Mouse (Mus musculus) myocyte (in vitro differentiated cells): ENCODE results near the gene Bdh1. TPM values are rescaled to one million over a fixed set of nuclear protein-coding genes. Genes with fewer than 3 reads are reported as not detected.

ENCODE experiments used
- H3K27me3 ChIP-seq: one replicate; pipeline ENCODE4 v1.6.1; 2011; ENCODE audit not compliant: control insufficient read depth, insufficient read depth, insufficient read length
- H3K36me3 ChIP-seq: one replicate; pipeline ENCODE4 v1.6.1; 2011; ENCODE audit not compliant: control insufficient read depth, insufficient read depth
- H3K4me2 ChIP-seq: one replicate; pipeline ENCODE4 v1.6.1; 2011; ENCODE audit warnings: low read depth, control low read depth
- H3K4me3 ChIP-seq: one replicate; pipeline ENCODE4 v1.5.1; 2011; ENCODE audit warnings: mild to moderate bottlenecking, control low read depth, moderate library complexity
- H3K79me2 ChIP-seq: one replicate; pipeline ENCODE4 v1.6.1; 2011; ENCODE audit not compliant: control insufficient read depth, insufficient read depth
- H3ac ChIP-seq: one replicate; pipeline ENCODE4 v1.6.1; 2011; ENCODE audit not compliant: control insufficient read depth, insufficient read length
- CEBPB ChIP-seq: IDR thresholded peaks from 2 replicates; pipeline ENCODE4 v1.6.1; 2011; ENCODE audit warnings: mild to moderate bottlenecking, moderate library complexity; ENCODE audit not compliant: poor library complexity, insufficient read depth, severe bottlenecking
- E2F4 ChIP-seq: IDR thresholded peaks from one replicate; pipeline ENCODE4 v1.6.1; 2011; ENCODE audit warnings: mild to moderate bottlenecking, control low read depth, moderate library complexity; ENCODE audit not compliant: insufficient read depth
- MAX ChIP-seq: IDR thresholded peaks from one replicate; pipeline ENCODE4 v1.6.1; 2011; ENCODE audit warnings: low read depth, mild to moderate bottlenecking, control low read depth
- MYOD1 ChIP-seq, 3 experiments: IDR thresholded peaks; one replicate each; pipeline ENCODE4 v1.6.1; 2011; ENCODE audit warnings: control low read depth in 2 of 3, low read depth in 2 of 3, mild to moderate bottlenecking in 2 of 3, moderate library complexity in 1 of 3; ENCODE audit not compliant: insufficient read length in 2 of 3, control insufficient read depth in 1 of 3
- MYOG ChIP-seq, 3 experiments: IDR thresholded peaks; one replicate each; pipeline ENCODE4 v1.6.1; 2011; ENCODE audit warnings: control low read depth in 2 of 3, low read depth in 2 of 3, mild to moderate bottlenecking in 2 of 3; ENCODE audit not compliant: insufficient read length in 2 of 3, control insufficient read depth in 1 of 3, insufficient read depth in 1 of 3
- POLR2A ChIP-seq: IDR thresholded peaks from one replicate; pipeline ENCODE4 v1.6.1; 2011; ENCODE audit warnings: low read depth, mild to moderate bottlenecking, control low read depth, moderate library complexity; ENCODE audit not compliant: insufficient read length
- POLR2AphosphoS2 ChIP-seq: IDR thresholded peaks from one replicate; pipeline ENCODE4 v1.6.1; 2011; ENCODE audit warnings: low read depth, control low read depth; ENCODE audit not compliant: insufficient read length
- REST ChIP-seq: IDR thresholded peaks from one replicate; pipeline ENCODE4 v1.6.1; 2011; ENCODE audit warnings: mild to moderate bottlenecking, control low read depth, moderate library complexity; ENCODE audit not compliant: insufficient read depth, insufficient read length
- SRF ChIP-seq: IDR thresholded peaks from one replicate; pipeline ENCODE4 v1.6.1; 2011; ENCODE audit warnings: low read depth; ENCODE audit not compliant: control insufficient read depth, insufficient read length
- TCF12 ChIP-seq: IDR thresholded peaks from one replicate; pipeline ENCODE4 v1.6.1; 2011; ENCODE audit warnings: mild to moderate bottlenecking, control low read depth; ENCODE audit not compliant: poor library complexity, insufficient read depth, severe bottlenecking
- TCF3 ChIP-seq: IDR thresholded peaks from one replicate; pipeline ENCODE4 v1.6.1; 2011; ENCODE audit warnings: low read depth, control low read depth; ENCODE audit not compliant: insufficient read length
- USF1 ChIP-seq: IDR thresholded peaks from one replicate; pipeline ENCODE4 v1.6.1; 2011; ENCODE audit warnings: low read depth, mild to moderate bottlenecking, control low read depth, moderate library complexity
- polyA plus RNA-seq: library from polyadenylated mRNA; unstranded; fragments of >200 nt; fragmentation: generic; extraction: Trizol; gene quantifications from one replicate; pipeline ENCODE4 v1.2.1, GENCODE M21; 2012; ENCODE audit warnings: missing spikeins

Bdh1 gene
- polyA plus RNA-seq, 1 experiment: 0.11 TPM

- H3K36me3 ChIP-seq: no peaks in the 10 kb centered on the region
These were observed 49.9 kb downstream of the Bdh1 start for GRCm38 (mm10) chr16:31471994-31472393.

GRCm38 (mm10) chr16:31473226-31473625, 51.1 kb downstream of the Bdh1 start:
- Histone ChIP-seq H3K27me3 (no peaks in the 10 kb centered on the region), H3K79me2 (no peaks in the 10 kb centered on the region), H3K4me3 (no peak overlapping the region), H3K36me3 (no peaks in the 10 kb centered on the region), H3K4me2 (no peak overlapping the region), H3ac (no peak overlapping the region)
- TF ChIP-seq TCF3 (no peak), TCF12 (no peak), E2F4 (no peak), MYOD1 (IDR thresholded peaks at IDR 0.05; ENCODE audit: control insufficient read depth in 1 of 3, insufficient read length in 2 of 3, low read depth in 2 of 3) (no peak), POLR2A (no peak), USF1 (no peak), MYOG (IDR thresholded peaks at IDR 0.05; ENCODE audit: control insufficient read depth in 1 of 3, insufficient read depth in 1 of 3, insufficient read length in 2 of 3, low read depth in 2 of 3) (no peak), CEBPB (no peak), REST (no peak), SRF (no peak), MAX (no peak), POLR2AphosphoS2 (no peak)

More at GRCm38 (mm10) chr16:31471994-31472393, 49.9 kb downstream of the Bdh1 start:
- TF ChIP-seq MYOG (IDR thresholded peaks at IDR 0.05; ENCODE audit: control insufficient read depth in 1 of 3, insufficient read depth in 1 of 3, insufficient read length in 2 of 3, low read depth in 2 of 3): no peak
- no peak for TF ChIP-seq MAX
- no peak for TF ChIP-seq CEBPB
- TF ChIP-seq USF1: no peak
- no peak overlapping the region for H3K4me3 ChIP-seq
- no peaks in the 10 kb centered on the region for H3K27me3 ChIP-seq
- H3K4me2 ChIP-seq: no peak overlapping the region
- H3K79me2 ChIP-seq: no peaks in the 10 kb centered on the region
- no peak overlapping the region for H3ac ChIP-seq

GRCm38 (mm10) chr16:31475123-31475968, 53.3 kb downstream of the Bdh1 start:
- H3K4me2 ChIP-seq: no peak overlapping the region
- TF ChIP-seq USF1: no peak
- TF ChIP-seq REST: no peak
- TF ChIP-seq SRF: no peak
- no peak for TF ChIP-seq TCF3
- TF ChIP-seq CEBPB: no peak
- no peak for TF ChIP-seq TCF12
- no peak for TF ChIP-seq MAX
- TF ChIP-seq POLR2AphosphoS2: no peak
- no peak for TF ChIP-seq MYOD1 (IDR thresholded peaks at IDR 0.05; ENCODE audit: control insufficient read depth in 1 of 3, insufficient read length in 2 of 3, low read depth in 2 of 3)
- TF ChIP-seq E2F4: no peak
- no peak for TF ChIP-seq POLR2A
- TF ChIP-seq MYOG (IDR thresholded peaks at IDR 0.05; ENCODE audit: control insufficient read depth in 1 of 3, insufficient read depth in 1 of 3, insufficient read length in 2 of 3, low read depth in 2 of 3): no peak
- no peaks in the 10 kb centered on the region for H3K36me3 ChIP-seq
- H3K27me3 ChIP-seq: no peaks in the 10 kb centered on the region
- no peak overlapping the region for H3ac ChIP-seq
- H3K4me3 ChIP-seq: no peak overlapping the region
- no peaks in the 10 kb centered on the region for H3K79me2 ChIP-seq

GRCm38 (mm10) chr16:31476872-31477603, 55.0 kb downstream of the Bdh1 start:
- Histone ChIP-seq H3K4me2 (no peak overlapping the region), H3K27me3 (no peaks in the 10 kb centered on the region), H3K4me3 (no peak overlapping the region), H3K36me3 (no peaks in the 10 kb centered on the region), H3K79me2 (no peaks in the 10 kb centered on the region), H3ac (no peak overlapping the region)
- TF ChIP-seq POLR2A: no peak
- TF ChIP-seq USF1: no peak
- no peak for TF ChIP-seq MAX
- TF ChIP-seq E2F4: no peak
- TF ChIP-seq CEBPB: no peak
- no peak for TF ChIP-seq TCF3
- TF ChIP-seq POLR2AphosphoS2: no peak
- TF ChIP-seq REST: no peak
- TF ChIP-seq SRF: no peak
- no peak for TF ChIP-seq TCF12
- no peak for TF ChIP-seq MYOD1 (IDR thresholded peaks at IDR 0.05; ENCODE audit: control insufficient read depth in 1 of 3, insufficient read length in 2 of 3, low read depth in 2 of 3)
- no peak for TF ChIP-seq MYOG (IDR thresholded peaks at IDR 0.05; ENCODE audit: control insufficient read depth in 1 of 3, insufficient read depth in 1 of 3, insufficient read length in 2 of 3, low read depth in 2 of 3)
